Mouse (Mus musculus): ENCODE results near the gene Psmc2.

- no peak for TF ChIP-seq POLR2A (IDR thresholded peaks at IDR 0.05; ENCODE audit: control insufficient read depth, low read depth, low read length)
- no peak for TF ChIP-seq CTCF (IDR thresholded peaks at IDR 0.05; ENCODE audit: control insufficient read depth, insufficient read depth, insufficient replicate concordance, low read depth, low read length)
Observed at GRCm38 (mm10) chr5:21802907-21803306, 17.8 kb downstream of the Psmc2 start.
